In the genomic region with DNA sequence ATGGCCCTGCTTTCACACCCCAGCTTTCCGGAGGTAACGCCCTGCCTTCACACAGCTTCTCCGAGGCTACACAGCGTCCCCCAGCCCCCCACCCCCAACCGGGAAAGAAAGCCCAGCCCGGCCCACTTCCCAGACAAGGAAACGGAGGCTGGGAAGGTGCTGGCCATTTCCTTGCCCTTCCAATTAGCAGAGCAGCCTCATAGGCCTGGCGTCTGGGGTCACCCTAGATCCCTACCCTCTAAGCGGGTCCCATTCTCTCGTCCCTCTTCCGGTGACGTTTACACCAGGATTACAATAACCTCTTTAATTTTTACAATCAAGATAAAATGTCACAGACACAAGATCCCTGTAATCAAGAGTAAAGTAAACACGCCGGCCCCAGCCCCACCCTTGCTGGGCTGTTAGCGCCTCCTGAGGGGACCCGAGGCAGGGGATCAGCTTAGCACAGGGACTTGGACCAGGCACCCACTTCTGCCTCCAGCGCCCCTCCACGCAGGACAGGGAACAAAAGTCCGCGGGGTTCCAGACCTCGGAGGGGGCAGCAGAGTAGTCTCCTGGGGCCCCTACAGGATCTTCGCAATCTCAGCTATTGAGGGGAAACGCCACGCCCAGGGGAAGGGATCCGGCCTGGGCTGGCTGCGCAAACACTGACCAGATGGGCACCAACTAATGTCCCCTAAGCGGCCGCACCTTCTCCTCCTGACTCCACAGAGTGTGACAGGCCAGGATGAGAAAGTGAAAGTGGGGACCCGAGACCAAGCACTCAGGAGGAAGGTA, we compare ENCODE assay signal across 8 mouse cellular contexts. TPM values are rescaled to one million over a fixed set of nuclear protein-coding genes. Genes with fewer than 3 reads are reported as not detected.
A peak's percentile ranks its signal among the peaks of the same experiment; 100 is the strongest.
DNase-seq lines count a peak whose midpoint lies in the region; ATAC-seq and TF ChIP-seq lines count a peak whose summit lies in the region.

No protein-coding gene starts in this region.

- DNase-seq in CH12.LX (ENCODE audit: extremely low read depth) = no peak
- no peak for DNase-seq in spleen, postnatal 36 days (ENCODE audit: low spot score in 2 of 2)
- no peak for DNase-seq in thymus, postnatal 10 days (ENCODE audit: low spot score in 2 of 2)
- DNase-seq in right cerebral cortex, adult 2 months (ENCODE audit: low spot score in 2 of 2) = no peak

- H3K4me2 ChIP-seq in CH12.LX (ENCODE audit: insufficient read depth, low read depth, poor library complexity, severe bottlenecking) = peak overlapping the region; percentile 85
- peak overlapping the region; percentile 21 for H3K4me2 ChIP-seq in hindbrain, embryonic 13.5 days
- peak overlapping the region; percentile 74 for H3K4me2 ChIP-seq in liver, embryonic 16.5 days (ENCODE audit: low read depth, low read length)

- peaks cover 0 to 3% of the 10 kb centered on the region in 2 experiments; a peak in 1 of 4 replicates for H3K4me1 ChIP-seq in CH12.LX (ENCODE audit: control insufficient read depth in 1 of 2, insufficient read depth in 2 of 2)
- H3K4me1 ChIP-seq in hindbrain, embryonic 13.5 days (replicated peaks) = peaks cover 6% of the 10 kb centered on the region
- H3K4me1 ChIP-seq in liver, embryonic 16.5 days (ENCODE audit: control insufficient read depth, low read depth, low read length) = peaks cover 29% of the 10 kb centered on the region
- peaks cover 17% of the 10 kb centered on the region; the same call in 1 of the 2 replicates for H3K4me1 ChIP-seq in small intestine, adult 2 months (ENCODE audit: control insufficient read depth, insufficient read depth, insufficient read length, low read length)

- no peak for TF ChIP-seq CTCF in CH12.LX (conservative IDR thresholded peaks at IDR 0.05 in 1 of 2, IDR thresholded peaks at IDR 0.05 in 1 of 2; ENCODE audit: low read depth in 2 of 2, low read length in 2 of 2)
- TF ChIP-seq CTCF in small intestine, adult 2 months (IDR thresholded peaks at IDR 0.05; ENCODE audit: extremely low read depth, insufficient read length, insufficient replicate concordance, low read depth, low read length) = peak; percentile 13; the same call in 1 of the 2 replicates

- peak; percentile 23 for ATAC-seq in common myeloid progenitor, adult 5-6 weeks (replicated peaks; ENCODE audit: low read depth, poor library complexity, severe bottlenecking)
- no peak for ATAC-seq in hindbrain, embryonic 13.5 days (ENCODE audit: low FRiP score)
- ATAC-seq in liver, embryonic 16.5 days (ENCODE audit: low read depth) = no peak

- peak overlapping the region; percentile 30; the same call in 1 of the 2 replicates for H3K9ac ChIP-seq in CH12.LX (ENCODE audit: insufficient read depth, low read depth)
- H3K9ac ChIP-seq in hindbrain, embryonic 13.5 days = 0 out of 2 replicates have a peak overlapping the region, but pooled peaks have one; percentile 19
- peak overlapping the region; percentile 37; the same call in 1 of the 2 replicates for H3K9ac ChIP-seq in liver, embryonic 16.5 days (ENCODE audit: low read depth, low read length)

- no peaks in the 10 kb centered on the region for H3K9me3 ChIP-seq in CH12.LX (replicated peaks; ENCODE audit: low read length)
- no peaks in the 10 kb centered on the region for H3K9me3 ChIP-seq in hindbrain, embryonic 13.5 days
- H3K9me3 ChIP-seq in liver, embryonic 16.5 days (replicated peaks; ENCODE audit: control insufficient read depth, low read length) = no peaks in the 10 kb centered on the region

- TF ChIP-seq EP300 in CH12.LX (IDR thresholded peaks at IDR 0.05; ENCODE audit: low read length) = no peak

- no peak for TF ChIP-seq POLR2A in CH12.LX (IDR thresholded peaks at IDR 0.05; ENCODE audit: low read depth, low read length)
- TF ChIP-seq POLR2A in small intestine, adult 2 months (IDR thresholded peaks at IDR 0.05; ENCODE audit: low read depth, low read length) = no peak; the same call in 1 of the 2 replicates

- no peak overlapping the region for H3K27ac ChIP-seq in CH12.LX (ENCODE audit: insufficient read depth, low read depth)
- no peak overlapping the region for H3K27ac ChIP-seq in hindbrain, embryonic 13.5 days
- H3K27ac ChIP-seq in liver, embryonic 16.5 days (ENCODE audit: low read length) = no peak overlapping the region
- peak overlapping the region; percentile 96 for H3K27ac ChIP-seq in small intestine, adult 2 months (ENCODE audit: insufficient read depth, low read depth, low read length)

- H3K36me3 ChIP-seq in CH12.LX (replicated peaks in 1 of 2; ENCODE audit: control insufficient read depth in 1 of 2, insufficient read depth in 1 of 2, low read length in 1 of 2) = no peaks in the 10 kb centered on the region
- H3K36me3 ChIP-seq in hindbrain, embryonic 13.5 days = no peaks in the 10 kb centered on the region
- no peaks in the 10 kb centered on the region for H3K36me3 ChIP-seq in liver, embryonic 16.5 days (ENCODE audit: control insufficient read depth, insufficient read depth)
- peaks cover 3% of the 10 kb centered on the region; the same call in 1 of the 2 replicates for H3K36me3 ChIP-seq in small intestine, adult 2 months (ENCODE audit: control insufficient read depth, insufficient read depth, low read length)

- H3K79me2 ChIP-seq in CH12.LX (replicated peaks; ENCODE audit: control insufficient read depth, extremely low read depth, insufficient read depth, poor library complexity, severe bottlenecking) = no peaks in the 10 kb centered on the region

- dilution Hi-C loops in CH12.LX (cut with MboI; ENCODE audit: extremely low pct_ligation_motif_present, extremely low pct_unique_long_range_greater_than_20kb, low sequenced_read_pairs) = no loop called here

- no peaks in the 10 kb centered on the region for H3K27me3 ChIP-seq in CH12.LX (replicated peaks)
- H3K27me3 ChIP-seq in hindbrain, embryonic 13.5 days = peaks cover 92% of the 10 kb centered on the region
- H3K27me3 ChIP-seq in liver, embryonic 16.5 days (ENCODE audit: control insufficient read depth, insufficient read depth, low read depth, low read length) = peaks cover 31% of the 10 kb centered on the region
- H3K27me3 ChIP-seq in small intestine, adult 2 months (ENCODE audit: control insufficient read depth, insufficient read depth, low read length) = no peaks in the 10 kb centered on the region

- H3K4me3 ChIP-seq in CH12.LX (replicated peaks in 1 of 3; ENCODE audit: low read depth in 2 of 3, low read length in 2 of 3, poor library complexity in 1 of 3) = peak overlapping the region in 2 of 3 experiments; percentile 43
- no peak overlapping the region; the same call in 1 of the 2 replicates for H3K4me3 ChIP-seq in hindbrain, embryonic 13.5 days
- H3K4me3 ChIP-seq in liver, embryonic 16.5 days (ENCODE audit: low read depth, low read length) = peak overlapping the region; percentile 59
- H3K4me3 ChIP-seq in small intestine, adult 2 months (ENCODE audit: low read depth, low read length) = peak overlapping the region; percentile 97

- no peak for TF ChIP-seq RAD21 in CH12.LX (IDR thresholded peaks at IDR 0.05; ENCODE audit: low read depth, low read length)

- in situ Hi-C loops in CH12.LX (cut with MboI; ENCODE audit: low pct_ligation_motif_present, low pct_unique_long_range_greater_than_20kb, low sequenced_read_pairs) = no loop called here

- 11% methylated on average over 29 of the region's 29 CpGs for WGBS in hindbrain, embryonic 13.5 days
- 10% methylated on average over 29 of the region's 29 CpGs for WGBS in liver, embryonic 16.5 days (ENCODE audit: insufficient replicate concordance)
- 6% methylated on average over 29 of the region's 29 CpGs for WGBS in small intestine, adult 2 months

TF ChIP-seq in CH12.LX, 34 proteins besides CTCF, POLR2A, EP300 and RAD21:
- TF ChIP-seq SMC3 (IDR thresholded peaks at IDR 0.05; ENCODE audit: low read depth, low read length) = no peak
TF ChIP-seq in CH12.LX: peak in this region for 0.

RNA-seq across cellular contexts. Expression of a gene that starts 0.9 kb away (rescaled TPM):
- total RNA-seq in CH12.LX (2012; rRNA removed) (0.63 and 0.98 TPM in 2 replicates), CH12.LX (2014; rRNA removed) (0.09 TPM in 1 of 2 replicates, not detected in the other)
- polyA plus RNA-seq in CH12.LX (2012; ENCODE audit: insufficient read length, low read depth) = 0.24 and 0.26 TPM in 2 replicates
- 0.23 TPM in 1 of 2 replicates, not detected in the other for total RNA-seq in common myeloid progenitor, adult 5-6 weeks (2017)
- polyA plus RNA-seq in hindbrain, embryonic 13.5 days (2015; fragmentation: Nextera tagmentation; extraction: Ambion mirVana) = 0.32 and 0.34 TPM in 2 replicates
- polyA plus RNA-seq in liver, embryonic 16.5 days (2015; fragmentation: Nextera tagmentation; extraction: Ambion mirVana) = 4.9 and 5.5 TPM in 2 replicates
- 180 and 195 TPM in 2 replicates for polyA plus RNA-seq in small intestine, adult 2 months (2012; rRNA removed)

RNA-seq across cellular contexts. Expression of a gene that starts 11.7 kb away (rescaled TPM):
- total RNA-seq in CH12.LX (2012; rRNA removed) (8.7 and 9.8 TPM in 2 replicates), CH12.LX (2014; rRNA removed) (1.9 and 3.0 TPM in 2 replicates)
- polyA plus RNA-seq in CH12.LX (2012; ENCODE audit: insufficient read length, low read depth) = 14.4 and 21.4 TPM in 2 replicates
- total RNA-seq in common myeloid progenitor, adult 5-6 weeks (2017) = 3.4 and 3.5 TPM in 2 replicates
- polyA plus RNA-seq in hindbrain, embryonic 13.5 days (2015; fragmentation: Nextera tagmentation; extraction: Ambion mirVana) = 0.31 and 0.79 TPM in 2 replicates
- 1.6 and 2.2 TPM in 2 replicates for polyA plus RNA-seq in liver, embryonic 16.5 days (2015; fragmentation: Nextera tagmentation; extraction: Ambion mirVana)
- 9.1 and 30.2 TPM in 2 replicates for polyA plus RNA-seq in small intestine, adult 2 months (2012; rRNA removed)

RNA-seq across cellular contexts. Expression of a gene that starts 24.6 kb away (rescaled TPM):
- total RNA-seq in CH12.LX (2012; rRNA removed) = 39.2 and 47.1 TPM in 2 replicates
- 13.3 and 15.0 TPM in 2 replicates for total RNA-seq in CH12.LX (2014; rRNA removed)
- 35.6 and 37.8 TPM in 2 replicates for polyA plus RNA-seq in CH12.LX (2012; ENCODE audit: insufficient read length, low read depth)
- total RNA-seq in common myeloid progenitor, adult 5-6 weeks (2017) = 9.4 and 14.1 TPM in 2 replicates
- polyA plus RNA-seq in hindbrain, embryonic 13.5 days (2015; fragmentation: Nextera tagmentation; extraction: Ambion mirVana) = 3.5 TPM in 2 replicates
- 5.7 and 6.3 TPM in 2 replicates for polyA plus RNA-seq in liver, embryonic 16.5 days (2015; fragmentation: Nextera tagmentation; extraction: Ambion mirVana)
- 14.3 and 20.3 TPM in 2 replicates for polyA plus RNA-seq in small intestine, adult 2 months (2012; rRNA removed)

RNA-seq across cellular contexts. Expression of a gene that starts 24.8 kb away (rescaled TPM):
- total RNA-seq in CH12.LX (2012; rRNA removed) (95.5 and 99.8 TPM in 2 replicates), CH12.LX (2014; rRNA removed) (39.3 and 40.2 TPM in 2 replicates)
- 77.5 and 82.0 TPM in 2 replicates for polyA plus RNA-seq in CH12.LX (2012; ENCODE audit: insufficient read length, low read depth)
- total RNA-seq in common myeloid progenitor, adult 5-6 weeks (2017) = 64.3 and 91.5 TPM in 2 replicates
- 62.2 and 68.2 TPM in 2 replicates for polyA plus RNA-seq in hindbrain, embryonic 13.5 days (2015; fragmentation: Nextera tagmentation; extraction: Ambion mirVana)
- polyA plus RNA-seq in liver, embryonic 16.5 days (2015; fragmentation: Nextera tagmentation; extraction: Ambion mirVana) = 21.1 and 24.5 TPM in 2 replicates
- polyA plus RNA-seq in small intestine, adult 2 months (2012; rRNA removed) = 11.9 and 20.1 TPM in 2 replicates

RNA-seq across cellular contexts. Expression of a gene that starts 29.1 kb away (rescaled TPM):
- total RNA-seq in CH12.LX (2012; rRNA removed) (1.0 and 1.7 TPM in 2 replicates), CH12.LX (2014; rRNA removed) (0.55 and 0.68 TPM in 2 replicates)
- 0.79 and 2.1 TPM in 2 replicates for polyA plus RNA-seq in CH12.LX (2012; ENCODE audit: insufficient read length, low read depth)
- total RNA-seq in common myeloid progenitor, adult 5-6 weeks (2017) = 0.46 and 11.3 TPM in 2 replicates
- 18.0 and 18.9 TPM in 2 replicates for polyA plus RNA-seq in hindbrain, embryonic 13.5 days (2015; fragmentation: Nextera tagmentation; extraction: Ambion mirVana)
- polyA plus RNA-seq in liver, embryonic 16.5 days (2015; fragmentation: Nextera tagmentation; extraction: Ambion mirVana) = 0.15 and 0.20 TPM in 2 replicates
- 1.6 TPM in 2 replicates for polyA plus RNA-seq in small intestine, adult 2 months (2012; rRNA removed)

Comparison
In these comparisons a context has a peak if more than half of its experiments do, and no peak if none do; other contexts are left out.
1. H3K4me2 ChIP-seq: peak in every context shown above with its lines; median percentile 85 in CH12.LX; 74 in liver, embryonic 16.5 days; 21 in hindbrain, embryonic 13.5 days.
2. RNA of a gene that starts 0.9 kb away (polyA plus RNA-seq): 180 to 195 TPM in small intestine, adult 2 months; 4.9 to 5.5 TPM in liver, embryonic 16.5 days, 0.32 to 0.34 TPM in hindbrain, embryonic 13.5 days and 0.24 to 0.26 TPM in CH12.LX; every median in the first group is over 10 times any median in the second.
3. Peak in every context shown above with its lines, with median percentiles within 50 percentile points of each other: H3K9ac ChIP-seq.